Mouse (Mus musculus): ENCODE data around the gene Scube2.

Scube2 gene

GRCm38 (mm10) chr7:109813330-109814140, 51.9 kb downstream of the Scube2 start:
- in situ Hi-C loops (cut with MboI; ENCODE audit: low pct_unique_long_range_greater_than_20kb in 1 of 2, low sequenced_read_pairs in 2 of 2, unreplicated experiment in 1 of 2), result no loop called here

GRCm38 (mm10) chr7:109807616-109808485, 57.6 kb downstream of the Scube2 start:
- in situ Hi-C loops (cut with MboI; ENCODE audit: low pct_unique_long_range_greater_than_20kb in 1 of 2, low sequenced_read_pairs in 2 of 2, unreplicated experiment in 1 of 2), result no loop called here

GRCm38 (mm10) chr7:109804843-109805242, 60.6 kb downstream of the Scube2 start:
- in situ Hi-C loops (cut with MboI; ENCODE audit: low pct_unique_long_range_greater_than_20kb in 1 of 2, low sequenced_read_pairs in 2 of 2, unreplicated experiment in 1 of 2), result no loop called here

- in situ Hi-C loops (cut with MboI; ENCODE audit: low pct_unique_long_range_greater_than_20kb in 1 of 2, low sequenced_read_pairs in 2 of 2, unreplicated experiment in 1 of 2), result no loop called here
Measured at GRCm38 (mm10) chr7:109804355-109804754, 61.1 kb downstream of the Scube2 start.

GRCm38 (mm10) chr7:109803516-109803915, 62.0 kb downstream of the Scube2 start:
- in situ Hi-C loops (cut with MboI; ENCODE audit: low pct_unique_long_range_greater_than_20kb in 1 of 2, low sequenced_read_pairs in 2 of 2, unreplicated experiment in 1 of 2), result no loop called here

- in situ Hi-C loops (cut with MboI; ENCODE audit: low pct_unique_long_range_greater_than_20kb in 1 of 2, low sequenced_read_pairs in 2 of 2, unreplicated experiment in 1 of 2), result no loop called here
Measured at GRCm38 (mm10) chr7:109800626-109801025, 64.9 kb downstream of the Scube2 start.

- in situ Hi-C loops (cut with MboI; ENCODE audit: low pct_unique_long_range_greater_than_20kb in 1 of 2, low sequenced_read_pairs in 2 of 2, unreplicated experiment in 1 of 2), result no loop called here
Measured at GRCm38 (mm10) chr7:109799168-109799567, 66.3 kb downstream of the Scube2 start.

GRCm38 (mm10) chr7:109795564-109795963, 69.9 kb downstream of the Scube2 start:
- in situ Hi-C loops (cut with MboI; ENCODE audit: low pct_unique_long_range_greater_than_20kb in 1 of 2, low sequenced_read_pairs in 2 of 2, unreplicated experiment in 1 of 2), result no loop called here

- in situ Hi-C loops (cut with MboI; ENCODE audit: low pct_unique_long_range_greater_than_20kb in 1 of 2, low sequenced_read_pairs in 2 of 2, unreplicated experiment in 1 of 2), result no loop called here
Measured at GRCm38 (mm10) chr7:109794556-109794955, 70.9 kb downstream of the Scube2 start.

GRCm38 (mm10) chr7:109792759-109793158, 72.7 kb downstream of the Scube2 start:
- in situ Hi-C loops (cut with MboI; ENCODE audit: low pct_unique_long_range_greater_than_20kb in 1 of 2, low sequenced_read_pairs in 2 of 2, unreplicated experiment in 1 of 2), result no loop called here

GRCm38 (mm10) chr7:109790818-109791217, 74.7 kb downstream of the Scube2 start:
- in situ Hi-C loops (cut with MboI; ENCODE audit: low pct_unique_long_range_greater_than_20kb in 1 of 2, low sequenced_read_pairs in 2 of 2, unreplicated experiment in 1 of 2), result no loop called here

GRCm38 (mm10) chr7:109787860-109788259, 77.6 kb downstream of the Scube2 start:
- in situ Hi-C loops (cut with MboI; ENCODE audit: low pct_unique_long_range_greater_than_20kb in 1 of 2, low sequenced_read_pairs in 2 of 2, unreplicated experiment in 1 of 2), result no loop called here

- in situ Hi-C loops (cut with MboI; ENCODE audit: low pct_unique_long_range_greater_than_20kb in 1 of 2, low sequenced_read_pairs in 2 of 2, unreplicated experiment in 1 of 2), result no loop called here
Measured at GRCm38 (mm10) chr7:109783281-109783680, 82.2 kb downstream of the Scube2 start.

- in situ Hi-C loops (cut with MboI; ENCODE audit: low pct_unique_long_range_greater_than_20kb in 1 of 2, low sequenced_read_pairs in 2 of 2, unreplicated experiment in 1 of 2), result no loop called here
Measured at GRCm38 (mm10) chr7:109781470-109782203, 83.8 kb downstream of the Scube2 start, which contains the start of gene Nrip3. Gene Nrip3 (minus strand): TSS chr7:109782025.

- in situ Hi-C loops (cut with MboI; ENCODE audit: low pct_unique_long_range_greater_than_20kb in 1 of 2, low sequenced_read_pairs in 2 of 2, unreplicated experiment in 1 of 2), result no loop called here
Measured at GRCm38 (mm10) chr7:109781087-109781469, 84.4 kb downstream of the Scube2 start.

- in situ Hi-C loops (cut with MboI; ENCODE audit: low pct_unique_long_range_greater_than_20kb in 1 of 2, low sequenced_read_pairs in 2 of 2, unreplicated experiment in 1 of 2), result no loop called here
Measured at GRCm38 (mm10) chr7:109772251-109772650, 93.2 kb downstream of the Scube2 start.

- in situ Hi-C loops (cut with MboI; ENCODE audit: low pct_unique_long_range_greater_than_20kb in 1 of 2, low sequenced_read_pairs in 2 of 2, unreplicated experiment in 1 of 2), result no loop called here
Measured at GRCm38 (mm10) chr7:109768699-109769383, 96.6 kb downstream of the Scube2 start.

- in situ Hi-C loops (cut with MboI; ENCODE audit: low pct_unique_long_range_greater_than_20kb in 1 of 2, low sequenced_read_pairs in 2 of 2, unreplicated experiment in 1 of 2), result no loop called here
Measured at GRCm38 (mm10) chr7:109767575-109768350, 97.7 kb downstream of the Scube2 start.

Data from mouse embryonic stem cell (cell line).